Mouse (Mus musculus) liver, adult 2 months (tissue): Measurements from ENCODE around the gene Zfp941.

Source experiments
- CTCF ChIP-seq: fragments of 200-500 bp; IDR thresholded peaks from 2 replicates; pipeline ENCODE4 v1.5.1; 2011; ENCODE audit warnings: low read depth, low read length, control low read depth
- POLR2A ChIP-seq: fragments of 200-500 bp; IDR thresholded peaks from 2 replicates; pipeline ENCODE4 v1.6.1; 2011; ENCODE audit warnings: low read length, control low read depth; ENCODE audit not compliant: insufficient read depth; ENCODE audit errors: extremely low read depth

- TF ChIP-seq POLR2A (no peak), CTCF (peak; percentile 35; the same call in 1 of the 2 replicates)
Measured at GRCm38 (mm10) chr7:140828171-140828881, 6.3 kb upstream of the Zfp941 start.
